Mouse (Mus musculus) forebrain, embryonic 16.5 days (tissue): ENCODE data around the gene Pacs2. TPM values are rescaled to one million over a fixed set of nuclear protein-coding genes. Genes with fewer than 3 reads are reported as not detected.

Experiments used
- ATAC-seq: fragments of 200-750 bp; cut with Nextera tagmentation; 2 replicates; pipeline ENCODE4 v1.8.0; 2017; ENCODE audit warnings: mild to moderate bottlenecking, moderate library complexity
- H3K27ac ChIP-seq: fragments of 300-500 bp; sonication (generic); 2 replicates; pipeline ENCODE4 v1.5.1; 2014; ENCODE audit warnings: low read length, control low read depth
- H3K27me3 ChIP-seq: fragments of 300-500 bp; sonication (generic); replicated peaks from 2 replicates; pipeline ENCODE4 v1.6.1; 2014; ENCODE audit warnings: low read length; ENCODE audit not compliant: control insufficient read depth, insufficient read depth
- H3K36me3 ChIP-seq: fragments of 300-500 bp; sonication (generic); 2 replicates; pipeline ENCODE4 v1.6.1; 2014; ENCODE audit not compliant: control insufficient read depth, insufficient read depth
- H3K4me1 ChIP-seq: fragments of 300-500 bp; sonication (generic); replicated peaks from 2 replicates; pipeline ENCODE4 v1.6.1; 2014; ENCODE audit warnings: low read length; ENCODE audit not compliant: control insufficient read depth, insufficient read depth
- H3K4me2 ChIP-seq: fragments of 300-500 bp; sonication (generic); 2 replicates; pipeline ENCODE4 v1.6.1; 2014; ENCODE audit warnings: mild to moderate bottlenecking, low read length, control low read depth
- H3K4me3 ChIP-seq: fragments of 300-500 bp; sonication (generic); replicated peaks from 2 replicates; pipeline ENCODE4 v1.5.1; 2014; ENCODE audit warnings: mild to moderate bottlenecking, low read length, control low read depth
- H3K9ac ChIP-seq: fragments of 300-500 bp; sonication (generic); replicated peaks from 2 replicates; pipeline ENCODE4 v1.6.1; 2014; ENCODE audit warnings: low read depth, low read length, control low read depth
- H3K9me3 ChIP-seq: fragments of 300-500 bp; sonication (generic); 2 replicates; pipeline ENCODE4 v1.6.1; 2016; ENCODE audit warnings: low read length; ENCODE audit not compliant: control insufficient read depth
- WGBS: fragments of 180-500 bp; shearing (Covaris S2); extraction: QIAGEN DNeasy Blood & Tissue Kit; methylation state at CpG from one replicate; pipeline ENCODE4 v1.1.7; 2014; 5-methylcytosine and 5-hydroxymethylcytosine counted together
- polyA plus RNA-seq: library from polyadenylated mRNA; unstranded; fragments of >200 nt; fragmentation: Nextera tagmentation; extraction: Ambion mirVana; gene quantifications from 2 replicates; pipeline ENCODE4 v1.2.1, GENCODE M21; 2015

Pacs2 gene
- polyA plus RNA-seq = 21.7 and 23.2 TPM in 2 replicates

DNA sequence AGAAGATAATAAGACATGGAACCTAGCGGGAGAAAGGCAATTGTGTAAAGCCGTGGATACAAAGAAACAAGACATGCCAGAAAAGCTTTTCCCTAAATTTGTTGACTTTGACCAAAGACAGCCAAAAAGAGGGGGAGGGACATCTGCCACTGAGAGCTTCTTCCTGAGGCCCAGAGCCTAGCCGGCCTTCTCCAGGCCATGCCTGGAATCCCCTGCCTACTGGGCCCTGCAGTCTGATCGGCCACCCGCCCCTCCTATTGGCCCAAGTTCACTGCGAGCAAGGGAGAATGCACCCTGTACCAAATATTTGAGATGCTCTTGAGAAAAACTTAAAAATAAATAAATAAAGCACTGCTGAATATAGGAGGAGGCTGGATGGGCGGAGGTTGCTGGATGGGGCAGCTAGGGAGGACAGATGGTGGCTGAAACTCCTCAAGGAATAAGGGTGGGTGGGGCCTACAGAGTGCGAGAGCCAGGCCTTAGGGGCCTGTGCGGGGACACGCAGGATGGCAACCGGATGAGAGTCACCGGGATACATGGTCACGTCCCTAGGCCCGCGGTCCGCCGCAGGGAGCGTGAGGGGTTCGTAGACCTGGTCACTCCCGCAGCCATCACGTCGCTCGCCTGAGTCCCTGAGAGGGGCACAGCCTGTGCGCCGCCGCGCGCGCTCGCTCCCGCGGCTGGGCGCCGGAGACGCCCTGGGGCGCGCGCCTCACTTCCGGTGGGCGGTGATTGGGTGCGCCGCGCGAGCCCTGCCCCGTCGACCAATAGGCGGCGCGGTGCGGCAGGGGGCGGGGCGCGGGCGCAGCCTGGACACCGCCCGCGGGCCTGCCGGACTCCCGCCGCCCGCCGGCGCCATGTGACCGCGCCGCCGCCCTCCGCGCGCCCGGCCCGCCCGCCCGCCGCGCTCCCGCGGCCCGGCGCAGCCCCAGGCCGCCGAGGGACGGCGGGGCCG, at the start of gene Pacs2:
Gene Pacs2, plus strand, starts transcription at position 905 of the 955 bp plus-strand sequence.
- H3K27me3 ChIP-seq = no peaks in the 10 kb centered on the region
- no peaks in the 10 kb centered on the region for H3K36me3 ChIP-seq
- ATAC-seq = peak; percentile 91
- 3% methylated on average over 68 of the region's 85 CpGs for WGBS
- peak within 1 kb of the TSS; percentile 73 for H3K4me2 ChIP-seq
- H3K4me3 ChIP-seq = peak within 1 kb of the TSS; percentile 90
- peak within 1 kb of the TSS; percentile 93 for H3K27ac ChIP-seq
- peak within 1 kb of the TSS; percentile 96 for H3K9ac ChIP-seq
- peaks cover 28% of the 10 kb centered on the region for H3K4me1 ChIP-seq
- no peaks in the 10 kb centered on the region for H3K9me3 ChIP-seq

DNA sequence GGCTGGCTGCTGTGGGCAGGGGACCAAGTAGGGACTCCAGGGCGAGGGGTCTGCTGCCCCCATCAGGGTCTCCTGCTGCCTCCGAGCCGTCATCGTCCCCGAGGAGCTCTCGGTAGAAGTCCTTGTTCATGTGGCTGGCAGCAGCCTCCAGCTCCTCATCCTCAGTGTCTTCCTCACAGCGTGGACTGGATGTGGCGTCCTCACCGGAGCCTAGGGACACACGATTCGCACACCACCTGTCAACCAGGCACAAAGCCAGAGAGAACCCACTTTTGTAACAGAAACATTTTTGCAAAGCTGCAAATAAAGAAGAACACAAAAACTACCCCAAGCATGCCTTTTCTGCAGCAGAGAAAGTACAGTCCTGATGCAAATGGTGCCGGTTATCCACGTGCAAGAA, 48.5 kb upstream of the Pacs2 start:
- Histone ChIP-seq H3K27me3 (no peaks in the 10 kb centered on the region), H3K36me3 (peaks cover 54% of the 10 kb centered on the region), H3K4me1 (no peaks in the 10 kb centered on the region), H3K9me3 (no peaks in the 10 kb centered on the region), H3K27ac (no peak overlapping the region), H3K4me3 (no peak overlapping the region), H3K4me2 (no peak overlapping the region), H3K9ac (no peak overlapping the region)
- no peak for ATAC-seq
- WGBS = 84% methylated on average over 13 of the region's 13 CpGs

- 79% methylated on average over 8 of the region's 8 CpGs for WGBS
- Histone ChIP-seq H3K4me1 (no peaks in the 10 kb centered on the region), H3K27me3 (no peaks in the 10 kb centered on the region), H3K4me3 (no peak overlapping the region), H3K4me2 (no peak overlapping the region), H3K9me3 (no peaks in the 10 kb centered on the region), H3K9ac (no peak overlapping the region), H3K27ac (no peak overlapping the region), H3K36me3 (peaks cover 46% of the 10 kb centered on the region)
- no peak for ATAC-seq
Observed at GRCm38 (mm10) chr12:112968943-112969342, 45.4 kb upstream of the Pacs2 start.

DNA sequence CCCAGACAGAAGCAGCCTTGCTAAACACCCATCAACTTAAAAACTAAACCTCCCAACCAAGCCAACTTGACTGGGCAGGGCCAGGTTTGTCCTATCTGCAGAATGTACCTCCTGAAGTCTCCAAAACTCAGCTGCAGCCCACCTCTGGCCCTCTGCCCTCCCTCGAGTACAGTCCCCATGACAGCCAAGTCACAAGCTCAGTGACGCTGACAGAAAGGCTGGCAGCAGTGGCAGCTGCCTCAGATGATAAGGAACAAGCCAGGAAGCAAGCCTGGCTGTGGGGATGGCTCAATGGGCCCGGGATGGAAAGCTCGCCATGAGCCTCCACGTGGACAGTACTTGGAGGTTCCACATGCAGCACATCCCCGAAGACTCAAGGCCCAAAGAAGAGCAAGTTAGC, 44.7 kb upstream of the Pacs2 start:
- ATAC-seq = no peak
- Histone ChIP-seq H3K9me3 (no peaks in the 10 kb centered on the region), H3K4me1 (no peaks in the 10 kb centered on the region), H3K4me2 (no peak overlapping the region), H3K4me3 (no peak overlapping the region), H3K9ac (no peak overlapping the region), H3K36me3 (peaks cover 39% of the 10 kb centered on the region), H3K27me3 (no peaks in the 10 kb centered on the region), H3K27ac (no peak overlapping the region)
- 91% methylated on average over 6 of the region's 6 CpGs for WGBS

DNA sequence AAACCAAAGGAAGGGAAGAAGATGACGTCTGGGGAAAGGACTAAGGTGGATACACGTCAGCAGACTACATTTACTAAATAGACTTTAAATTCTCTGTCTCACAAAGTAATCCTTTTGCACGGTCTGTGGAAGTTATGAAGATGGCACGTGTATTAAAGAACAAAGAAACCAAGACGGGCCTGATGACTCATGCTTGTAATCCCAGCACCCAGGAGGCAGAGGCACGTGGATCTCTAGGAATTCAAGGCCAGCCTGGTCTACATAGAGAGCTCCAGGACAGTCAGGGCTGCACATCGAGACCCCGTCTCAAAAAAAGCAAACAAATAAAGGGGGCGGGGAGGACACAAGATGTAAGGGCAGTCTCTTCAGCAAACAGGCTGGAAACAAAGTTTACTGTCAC, 39.6 kb upstream of the Pacs2 start:
- peaks cover 28% of the 10 kb centered on the region for H3K36me3 ChIP-seq
- ATAC-seq = no peak
- H3K4me2 ChIP-seq = no peak overlapping the region
- no peaks in the 10 kb centered on the region for H3K27me3 ChIP-seq
- no peak overlapping the region for H3K9ac ChIP-seq
- H3K27ac ChIP-seq = no peak overlapping the region
- H3K4me3 ChIP-seq = no peak overlapping the region
- H3K4me1 ChIP-seq = peaks cover 14% of the 10 kb centered on the region
- 90% methylated on average over 9 of the region's 9 CpGs for WGBS
- no peaks in the 10 kb centered on the region for H3K9me3 ChIP-seq

GRCm38 (mm10) chr12:112976371-112977073, 37.8 kb upstream of the Pacs2 start, which contains the start of gene Btbd6:
Btbd6 (plus strand) TSS chr12:112976482.
- peak; percentile 97 for ATAC-seq
- no peaks in the 10 kb centered on the region for H3K27me3 ChIP-seq
- H3K4me2 ChIP-seq = peak within 1 kb of the TSS; percentile 75

DNA sequence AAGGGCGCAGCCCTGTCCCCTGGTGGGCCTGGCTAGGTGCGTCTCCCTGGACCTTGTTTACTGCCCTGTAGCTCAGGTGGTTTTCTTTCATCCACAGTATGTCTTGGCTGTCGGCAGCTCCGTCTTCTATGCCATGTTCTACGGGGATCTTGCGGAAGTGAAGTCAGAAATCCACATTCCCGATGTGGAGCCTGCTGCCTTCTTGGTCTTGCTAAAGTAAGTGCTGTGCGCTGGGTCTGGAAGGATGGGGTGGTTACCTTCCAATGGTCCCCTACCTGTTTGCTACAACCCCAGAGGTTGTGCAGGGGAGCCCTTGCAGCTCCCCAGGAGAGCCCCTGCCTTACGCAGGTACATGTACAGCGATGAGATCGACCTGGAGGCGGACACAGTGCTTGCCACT, 37.2 kb upstream of the Pacs2 start:
- WGBS = 44% methylated on average over 12 of the region's 12 CpGs
- ATAC-seq = no peak
- Histone ChIP-seq H3K9ac (peak overlapping the region; percentile 77), H3K4me2 (peak overlapping the region; percentile 75), H3K4me3 (peak overlapping the region; percentile 71), H3K9me3 (no peaks in the 10 kb centered on the region), H3K36me3 (peaks cover 25% of the 10 kb centered on the region), H3K27ac (peak overlapping the region; percentile 94), H3K27me3 (no peaks in the 10 kb centered on the region), H3K4me1 (peaks cover 14% of the 10 kb centered on the region)

More at GRCm38 (mm10) chr12:112976371-112977073, 37.8 kb upstream of the Pacs2 start, which contains the start of gene Btbd6:
- Histone ChIP-seq H3K4me3 (peak within 1 kb of the TSS; percentile 71), H3K9ac (peak within 1 kb of the TSS; percentile 77), H3K27ac (peak within 1 kb of the TSS; percentile 94), H3K9me3 (no peaks in the 10 kb centered on the region), H3K4me1 (peaks cover 14% of the 10 kb centered on the region), H3K36me3 (peaks cover 30% of the 10 kb centered on the region)
- under 1% methylated on average over 75 of the region's 80 CpGs for WGBS

- Histone ChIP-seq H3K9ac (no peak overlapping the region), H3K4me1 (peaks cover 6% of the 10 kb centered on the region), H3K27me3 (no peaks in the 10 kb centered on the region), H3K9me3 (no peaks in the 10 kb centered on the region), H3K27ac (peak overlapping the region; percentile 43; the same call in 1 of the 2 replicates), H3K4me3 (no peak overlapping the region), H3K4me2 (no peak overlapping the region), H3K36me3 (peaks cover 41% of the 10 kb centered on the region)
- WGBS = 33% methylated on average over 2 of the region's 2 CpGs
- ATAC-seq = peak; percentile 21; the same call in 1 of the 2 replicates
Observed at GRCm38 (mm10) chr12:112982031-112982430, 32.3 kb upstream of the Pacs2 start.

- Histone ChIP-seq H3K4me1 (no peaks in the 10 kb centered on the region; the same call in 1 of the 2 replicates), H3K9ac (no peak overlapping the region), H3K27me3 (no peaks in the 10 kb centered on the region), H3K27ac (no peak overlapping the region), H3K4me2 (no peak overlapping the region), H3K9me3 (no peaks in the 10 kb centered on the region), H3K4me3 (no peak overlapping the region), H3K36me3 (peaks cover 31% of the 10 kb centered on the region)
- no peak for ATAC-seq
- WGBS = 93% methylated on average over 6 of the region's 6 CpGs
Observed at GRCm38 (mm10) chr12:112985346-112985745, 29.0 kb upstream of the Pacs2 start.
